Mouse (Mus musculus): Measurements from ENCODE around the gene Slc35a5.

GRCm38 (mm10) chr16:45104993-45105392, 53.5 kb downstream of the Slc35a5 start:
- no peak for TF ChIP-seq EP300 (optimal IDR thresholded peaks at IDR 0.05)
- TF ChIP-seq CTCF (IDR thresholded peaks at IDR 0.05; ENCODE audit: low read depth) = no peak

All from stomach, postnatal 0 days (tissue).